Mouse (Mus musculus) cerebellum, postnatal 14 days (tissue): Measurements from ENCODE around the gene Mre11a.
"Not testable (repeated sequence)": the region's sequence is repeated elsewhere in the genome, so short reads cannot be mapped to it uniquely, and the experiment has no call there.

ENCODE experiments used
- DNase-seq, 2 experiments: peaks; one replicate each; pipeline ENCODE4 v3.0.0; 2021; ENCODE audit warnings: mixed read lengths in 2 of 2

Mre11a gene

GRCm38 (mm10) chr9:14870802-14871201, 86.3 kb downstream of the Mre11a start:
- DNase-seq, result peak in 1 of 2 experiments; percentile 31

DNA sequence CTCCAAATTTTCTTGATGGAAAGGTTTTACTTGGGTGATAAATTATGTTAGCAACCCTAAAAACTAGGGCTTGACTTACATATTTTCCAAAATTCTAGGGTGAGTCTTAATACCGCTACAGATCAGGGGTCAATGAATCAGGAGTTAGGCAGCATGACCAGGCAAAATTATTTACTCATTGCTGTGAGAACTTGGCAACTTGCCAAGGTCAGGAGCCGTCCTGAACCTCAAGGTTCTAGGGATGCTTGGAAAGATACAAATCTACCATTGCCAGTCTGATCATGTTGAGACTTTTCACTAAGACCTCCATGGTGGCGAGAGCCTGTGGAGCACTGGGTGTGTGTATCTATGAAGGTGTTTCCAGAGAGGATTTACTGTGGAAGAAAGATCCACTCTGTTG, 87.1 kb downstream of the Mre11a start:
- no peak for DNase-seq

GRCm38 (mm10) chr9:14872181-14872930, 87.9 kb downstream of the Mre11a start:
- DNase-seq, result no peak

GRCm38 (mm10) chr9:14875743-14876507, 91.5 kb downstream of the Mre11a start:
- DNase-seq, result peak; percentile 31 to 40

DNA sequence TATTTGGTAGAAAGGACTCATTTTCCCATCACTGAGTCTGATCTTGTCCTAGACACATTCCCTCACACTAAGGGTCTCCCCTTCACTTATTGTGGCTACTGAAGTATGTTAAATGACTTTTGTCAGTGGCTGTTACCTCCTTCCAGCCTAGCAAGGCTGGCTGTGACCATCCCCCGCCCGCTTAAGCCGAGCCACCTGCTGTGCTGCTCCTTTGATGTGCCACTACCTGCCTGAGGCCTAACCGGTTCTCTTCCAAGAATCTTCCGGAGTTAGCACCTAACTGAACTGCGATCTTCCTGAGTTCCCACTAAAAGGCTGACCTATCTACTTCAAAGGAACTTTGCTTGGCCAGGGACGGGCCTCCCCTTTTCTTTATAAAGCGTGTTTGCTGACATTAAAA, 92.1 kb downstream of the Mre11a start:
- DNase-seq, result not testable (repeated sequence)

GRCm38 (mm10) chr9:14884641-14885040, 100.2 kb downstream of the Mre11a start:
- no peak for DNase-seq

GRCm38 (mm10) chr9:14885151-14885550, 100.7 kb downstream of the Mre11a start:
- no peak for DNase-seq

DNA sequence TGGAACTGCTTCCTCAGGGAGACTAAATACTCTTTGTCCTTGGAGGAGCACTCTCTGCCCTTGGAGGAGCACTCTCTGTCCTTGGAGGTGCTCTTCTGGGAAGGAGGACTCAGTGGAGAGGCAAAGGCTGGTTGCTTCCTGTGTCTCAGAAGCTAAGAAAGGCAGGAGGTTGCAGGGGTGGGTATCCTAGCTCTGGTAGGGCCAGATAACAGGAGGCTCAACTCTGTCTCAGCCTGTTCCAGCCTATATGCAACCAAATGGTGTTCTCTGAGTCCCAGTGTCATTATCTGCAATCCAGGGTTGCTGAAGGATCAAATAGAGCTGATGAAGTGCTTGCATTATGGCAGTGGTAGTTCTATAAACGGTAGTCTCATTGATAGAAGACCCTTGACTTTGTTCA, 101.5 kb downstream of the Mre11a start:
- DNase-seq, result no peak
